Mouse (Mus musculus) lung, adult 2 months (tissue): ENCODE measurements around the gene Lrrc75b. TPM values are rescaled to one million over a fixed set of nuclear protein-coding genes. Genes with fewer than 3 reads are reported as not detected.
"Not testable (repeated sequence)": the region's sequence is repeated elsewhere in the genome, so short reads cannot be mapped to it uniquely, and the experiment has no call there.

Source experiments
- DNase-seq: peaks from one replicate; pipeline ENCODE4 v3.0.0; 2022
- H3K4me1 ChIP-seq: fragments of 200-500 bp; 2 replicates; pipeline ENCODE4 v1.6.1; 2011; ENCODE audit warnings: low read length; ENCODE audit not compliant: control insufficient read depth, insufficient read depth
- H3K4me3 ChIP-seq: fragments of 200-500 bp; replicated peaks from 2 replicates; pipeline ENCODE3; 2011; ENCODE audit warnings: low read depth, mild to moderate bottlenecking, control low read depth, low read length; ENCODE audit errors: extremely low read depth
- CTCF ChIP-seq: fragments of 200-500 bp; IDR thresholded peaks from 2 replicates; pipeline ENCODE4 v1.5.1; 2011; ENCODE audit warnings: mild to moderate bottlenecking, low read length, control low read depth; ENCODE audit not compliant: insufficient read depth
- POLR2A ChIP-seq: fragments of 200-500 bp; IDR thresholded peaks from 2 replicates; pipeline ENCODE4 v1.6.1; 2011; ENCODE audit warnings: low read depth, mild to moderate bottlenecking, control low read depth, low read length, borderline replicate concordance; ENCODE audit errors: extremely low read depth
- WGBS: fragments of 180-500 bp; shearing (Covaris S2); methylation state at CpG from one replicate; pipeline ENCODE4 v1.1.7; 2018; 5-methylcytosine and 5-hydroxymethylcytosine counted together
- polyA plus RNA-seq: library from polyadenylated mRNA; depleted of rRNA; stranded (reverse); fragments of >200 nt; gene quantifications from 2 replicates; pipeline ENCODE4 v1.2.3, GENCODE M21; 2012; rRNA removed

Gene Lrrc75b
- polyA plus RNA-seq, 1 experiment: 0.30 TPM

DNA sequence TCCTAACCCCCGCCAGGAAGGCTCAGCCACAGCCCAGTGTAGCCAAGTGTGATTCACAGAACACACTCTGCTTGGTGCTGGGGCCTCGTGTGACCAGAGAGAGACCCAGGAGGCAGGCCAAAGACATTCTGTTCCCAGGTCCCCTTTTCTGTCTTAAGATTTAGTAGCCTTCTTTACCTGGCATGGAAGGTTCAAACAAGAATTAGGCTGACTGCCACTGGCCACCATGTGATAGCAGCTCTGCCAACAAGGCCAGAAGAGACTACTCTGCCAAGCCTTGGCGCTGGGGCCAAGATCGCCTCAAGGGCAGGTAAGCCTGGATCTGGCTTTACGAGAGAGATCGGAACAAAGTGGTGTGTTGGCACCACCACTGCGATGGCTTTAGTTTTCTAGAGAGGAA lies 49.7 kb downstream of the Lrrc75b start:
- 90% methylated on average over 7 of the region's 7 CpGs for WGBS
- no peak for DNase-seq
- H3K4me3 ChIP-seq: no peak overlapping the region
- no peaks in the 10 kb centered on the region for H3K4me1 ChIP-seq
- TF ChIP-seq CTCF (no peak), POLR2A (no peak)

DNA sequence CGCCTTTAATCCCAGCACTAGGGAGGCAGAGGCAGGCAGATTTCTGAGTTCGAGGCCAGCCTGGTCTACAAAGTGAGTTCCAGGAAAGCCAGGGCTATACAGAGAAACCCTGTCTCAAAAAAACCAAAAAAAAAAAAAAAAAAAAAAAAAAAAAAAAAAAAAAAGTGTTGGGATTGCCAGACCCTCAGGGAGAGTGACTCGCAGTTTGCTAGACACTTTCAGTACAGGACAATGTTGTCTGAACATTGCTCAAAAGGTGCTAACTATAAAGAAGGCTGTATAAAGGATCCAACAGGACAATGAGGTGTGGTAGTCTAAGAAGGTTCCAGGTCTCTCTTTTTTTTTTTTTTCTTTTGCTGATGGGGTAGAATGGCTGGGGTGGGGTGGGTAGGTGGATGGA lies 54.2 kb downstream of the Lrrc75b start:
- not testable (repeated sequence) for DNase-seq, H3K4me3 ChIP-seq, H3K4me1 ChIP-seq
- WGBS: 92% methylated on average over 3 of the region's 3 CpGs

DNA sequence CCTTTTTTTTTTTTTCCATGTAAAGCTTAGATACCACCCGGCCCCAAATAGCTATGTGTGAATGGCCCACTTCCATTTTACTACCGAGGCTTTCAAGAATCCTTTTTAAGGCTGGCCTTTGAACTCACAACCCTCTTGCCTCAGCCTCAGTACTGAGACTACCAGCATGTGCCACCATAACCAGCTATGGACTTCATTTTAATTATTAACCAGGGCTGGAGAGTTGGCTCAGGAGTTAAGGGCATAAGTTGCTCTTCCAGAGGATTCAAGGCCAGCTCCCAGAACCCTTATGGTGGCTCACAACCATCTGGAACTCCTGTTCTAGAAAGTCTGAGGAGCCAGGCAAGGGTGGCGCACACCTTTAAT lies 55.0 kb downstream of the Lrrc75b start:
- no peak for DNase-seq
- Histone ChIP-seq H3K4me3 (no peak overlapping the region), H3K4me1 (peaks cover 4% of the 10 kb centered on the region; the same call in 1 of the 2 replicates)
- TF ChIP-seq CTCF (no peak), POLR2A (no peak)
- WGBS: 51% methylated on average over 3 of the region's 3 CpGs

DNA sequence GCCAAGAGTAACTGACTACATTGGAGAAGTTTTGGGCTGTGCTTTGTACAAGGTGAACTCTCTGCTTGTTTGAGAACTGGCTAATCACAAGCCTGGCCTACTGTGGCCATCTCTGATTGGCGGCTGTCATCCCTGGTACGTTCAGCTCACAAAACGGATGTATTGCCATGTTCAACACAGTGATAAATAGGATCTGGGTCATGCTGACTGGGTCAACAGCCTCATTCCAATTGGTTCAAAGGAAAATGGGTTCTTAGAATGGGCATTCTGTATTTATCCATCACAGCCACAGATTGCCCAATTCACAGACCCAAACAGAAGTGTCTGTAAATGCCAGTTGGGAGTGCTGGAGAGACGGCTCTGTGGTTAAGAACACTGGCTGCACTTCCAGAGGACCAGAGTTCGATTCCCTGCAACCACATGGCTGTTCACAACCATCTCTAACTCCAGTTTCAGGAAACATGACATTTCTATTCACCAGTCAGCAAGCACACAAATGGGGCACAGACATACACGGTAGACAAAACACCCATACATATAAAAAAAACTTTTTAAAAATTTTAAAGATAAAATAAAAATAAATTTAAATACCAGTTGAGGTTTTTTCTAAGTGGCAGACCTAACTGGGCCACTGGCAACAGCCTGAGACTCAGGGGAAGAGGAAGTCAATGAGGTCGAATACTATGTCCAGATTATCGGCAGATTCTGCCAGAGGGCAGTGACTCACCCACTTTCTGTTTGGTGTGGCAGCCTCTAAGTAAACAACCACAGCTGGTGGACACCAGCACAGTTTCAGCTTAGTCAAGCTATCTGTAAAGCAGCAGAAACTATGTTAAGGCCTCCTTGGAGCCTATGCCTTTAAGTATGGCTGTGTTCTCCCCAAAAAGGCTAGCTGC lies 55.6 kb downstream of the Lrrc75b start:
- 67% methylated on average over 8 of the region's 8 CpGs for WGBS

DNA sequence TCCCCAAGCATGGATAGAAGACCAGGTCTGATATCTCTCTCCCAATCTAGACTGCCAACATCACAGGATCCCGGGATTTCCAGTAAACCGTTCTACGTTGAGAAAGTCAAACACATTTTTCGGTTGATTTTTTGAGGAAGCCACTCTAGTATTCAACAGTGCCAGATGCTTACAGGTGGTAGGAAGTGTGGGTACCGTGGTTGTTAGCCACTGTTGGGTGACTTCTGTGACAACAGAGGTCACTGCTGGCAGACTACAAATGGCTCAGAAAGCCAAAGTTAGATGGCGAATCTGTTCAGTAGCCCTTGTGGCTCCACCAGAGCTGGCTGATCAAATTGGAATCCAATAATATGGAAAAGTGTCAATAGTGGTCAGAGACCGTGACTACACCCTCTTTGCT lies 56.4 kb downstream of the Lrrc75b start:
- TF ChIP-seq POLR2A: no peak
- no peak for TF ChIP-seq CTCF
- no peak for DNase-seq
- WGBS: 85% methylated on average over 7 of the region's 7 CpGs
- H3K4me1 ChIP-seq: peaks cover 4% of the 10 kb centered on the region; the same call in 1 of the 2 replicates
- H3K4me3 ChIP-seq: no peak overlapping the region

More for the DNA sequence above, 55.6 kb downstream of the Lrrc75b start:
- no peak for DNase-seq
- Histone ChIP-seq H3K4me3 (no peak overlapping the region), H3K4me1 (peaks cover 4% of the 10 kb centered on the region; the same call in 1 of the 2 replicates)
- no peak for TF ChIP-seq POLR2A
- no peak for TF ChIP-seq CTCF

DNA sequence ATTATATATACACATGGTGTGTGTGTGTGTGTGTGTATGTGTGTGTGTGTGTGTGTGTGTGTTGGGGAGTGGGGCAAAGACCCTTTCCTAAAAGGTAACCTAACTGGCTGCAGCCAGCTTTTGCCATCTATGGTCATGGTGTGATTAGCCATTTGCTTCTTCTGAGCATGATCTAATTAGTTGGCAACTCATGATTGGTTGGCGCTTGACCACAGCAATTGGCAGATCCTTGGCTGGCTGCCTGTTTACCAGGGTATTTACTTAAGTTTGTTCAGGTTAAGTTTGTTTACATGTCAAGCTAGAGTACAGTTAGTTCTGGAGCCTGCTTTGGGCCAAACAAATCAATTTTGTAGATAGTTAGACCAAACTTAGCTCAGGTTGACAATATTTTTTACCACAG lies 58.5 kb downstream of the Lrrc75b start:
- TF ChIP-seq CTCF (no peak), POLR2A (no peak)
- Histone ChIP-seq H3K4me3 (no peak overlapping the region), H3K4me1 (peaks cover 4% of the 10 kb centered on the region; the same call in 1 of the 2 replicates)
- no peak for DNase-seq
- 90% methylated on average over 1 of the region's 1 CpGs for WGBS

DNA sequence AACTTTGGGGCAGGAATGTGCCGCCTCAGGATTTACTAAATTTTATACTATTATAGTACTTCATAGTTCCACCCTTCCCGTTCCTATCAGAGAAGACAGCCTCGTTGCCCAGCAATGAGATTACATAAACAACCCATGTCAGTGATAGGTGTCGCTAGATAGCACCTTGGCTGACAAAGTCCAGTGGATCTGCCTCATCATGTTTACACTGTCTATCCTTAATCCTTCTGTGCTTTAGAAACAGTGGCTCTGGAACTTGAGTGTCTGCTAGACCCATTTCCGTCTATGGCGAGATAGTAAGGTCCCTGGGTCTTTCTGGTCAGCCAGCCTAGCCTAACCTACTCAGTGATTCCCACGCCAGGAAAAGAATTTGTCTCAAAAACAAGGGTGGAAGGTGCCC lies 59.8 kb downstream of the Lrrc75b start:
- TF ChIP-seq POLR2A (no peak), CTCF (no peak)
- DNase-seq: no peak
- 53% methylated on average over 7 of the region's 7 CpGs for WGBS
- Histone ChIP-seq H3K4me3 (no peak overlapping the region), H3K4me1 (peaks cover 4% of the 10 kb centered on the region; the same call in 1 of the 2 replicates)

Other genes with a start within 250 kb of the Lrrc75b start
- 12.3 and 13.3 TPM in 2 replicates for gene Adora2a, start 243.5 kb downstream of the Lrrc75b start, polyA plus RNA-seq
- gene Upb1, start 159.2 kb downstream of the Lrrc75b start, polyA plus RNA-seq: 0.35 and 0.59 TPM in 2 replicates
- 11.5 and 17.2 TPM in 2 replicates for gene Snrpd3, start 42.8 kb downstream of the Lrrc75b start, polyA plus RNA-seq
- gene Gucd1, start 42.4 kb downstream of the Lrrc75b start, polyA plus RNA-seq: 37.0 and 49.1 TPM in 2 replicates
- 1.8 and 2.2 TPM in 2 replicates for gene Ggt1, start 1.3 kb upstream of the Lrrc75b start, polyA plus RNA-seq
- gene Ggt5, start 29.0 kb upstream of the Lrrc75b start, polyA plus RNA-seq: 35.5 and 39.7 TPM in 2 replicates
- gene Susd2, start 83.7 kb upstream of the Lrrc75b start, polyA plus RNA-seq: 13.4 and 15.3 TPM in 2 replicates
- gene Cabin1, start 204.0 kb upstream of the Lrrc75b start, polyA plus RNA-seq: 53.6 and 65.0 TPM in 2 replicates
- gene Ddt, start 213.1 kb upstream of the Lrrc75b start, polyA plus RNA-seq: 59.7 and 65.3 TPM in 2 replicates
- not detected in 2 replicates for gene Gm20441, start 220.6 kb upstream of the Lrrc75b start, polyA plus RNA-seq
- 47.8 and 63.7 TPM in 2 replicates for gene Gstt3, start 221.1 kb upstream of the Lrrc75b start, polyA plus RNA-seq
- gene Gstt1, start 238.3 kb upstream of the Lrrc75b start, polyA plus RNA-seq: 163 and 178 TPM in 2 replicates